Mouse (Mus musculus) megakaryocyte-erythroid progenitor cell, adult 5-6 weeks (primary cell): ENCODE measurements around the gene Tnr. TPM values are rescaled to one million over a fixed set of nuclear protein-coding genes. Genes with fewer than 3 reads are reported as not detected.

Experiments used
- ATAC-seq: replicated peaks from 2 replicates; pipeline ENCODE4 v1.8.0; 2016; ENCODE audit warnings: mild to moderate bottlenecking, inconsistent platforms; ENCODE audit not compliant: severe bottlenecking, poor library complexity, low FRiP score, low TSS enrichment
- total RNA-seq, 2 experiments: library from RNA; stranded (forward) in 1 of 2; stranded (reverse) in 1 of 2; fragments of 200-1000, 215-1000 nt in 1 of 2; fragments of >200 nt in 1 of 2; fragmentation: Nextera tagmentation in 1 of 2; gene quantifications; 2 replicates each; pipeline ENCODE4 v1.2.3; 2014 to 2017

The Tnr gene
- total RNA-seq (2014; fragmentation: Nextera tagmentation) = not detected in 2 replicates
- total RNA-seq (2017) = not detected in 2 replicates

- ATAC-seq = 0 out of 2 replicates have a peak, but pooled peaks have one; percentile 74
Observed at GRCm38 (mm10) chr1:159523578-159523977, at the start of gene Tnr. TSS of gene Tnr (plus strand) at chr1:159523769.

GRCm38 (mm10) chr1:159489853-159490435, 33.6 kb upstream of the Tnr start:
- ATAC-seq = no peak

- no peak for ATAC-seq
Observed at GRCm38 (mm10) chr1:159492536-159492935, 31.0 kb upstream of the Tnr start.

GRCm38 (mm10) chr1:159493720-159494499, 29.7 kb upstream of the Tnr start:
- no peak for ATAC-seq

- ATAC-seq = no peak
Observed at GRCm38 (mm10) chr1:159498236-159498635, 25.3 kb upstream of the Tnr start.

- no peak for ATAC-seq
Observed at GRCm38 (mm10) chr1:159499806-159500460, 23.6 kb upstream of the Tnr start.

- ATAC-seq = no peak
Observed at GRCm38 (mm10) chr1:159501911-159502310, 21.7 kb upstream of the Tnr start.

DNA sequence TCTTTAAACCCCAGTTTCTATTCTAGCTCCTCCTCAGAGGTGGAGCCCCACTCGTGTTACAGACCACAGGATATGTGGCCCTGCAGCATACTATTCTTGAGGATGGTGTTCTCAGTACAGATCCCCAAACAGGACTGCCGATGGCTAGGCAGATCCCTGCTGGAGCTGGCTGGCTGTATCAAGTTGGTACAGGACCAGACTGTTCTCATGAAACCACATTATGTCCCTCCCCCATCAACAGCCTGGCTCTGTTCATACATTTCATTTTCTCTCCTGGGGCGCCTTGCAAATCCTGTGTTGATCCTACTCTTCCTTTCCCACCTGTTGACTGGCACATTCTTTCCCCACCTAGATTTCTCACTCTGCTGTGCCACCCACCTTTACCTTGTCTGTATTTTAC, 12.9 kb upstream of the Tnr start:
- ATAC-seq = no peak

GRCm38 (mm10) chr1:159517647-159518046, 5.9 kb upstream of the Tnr start:
- no peak for ATAC-seq

- ATAC-seq = no peak
Observed at GRCm38 (mm10) chr1:159519206-159519605, 4.4 kb upstream of the Tnr start.

DNA sequence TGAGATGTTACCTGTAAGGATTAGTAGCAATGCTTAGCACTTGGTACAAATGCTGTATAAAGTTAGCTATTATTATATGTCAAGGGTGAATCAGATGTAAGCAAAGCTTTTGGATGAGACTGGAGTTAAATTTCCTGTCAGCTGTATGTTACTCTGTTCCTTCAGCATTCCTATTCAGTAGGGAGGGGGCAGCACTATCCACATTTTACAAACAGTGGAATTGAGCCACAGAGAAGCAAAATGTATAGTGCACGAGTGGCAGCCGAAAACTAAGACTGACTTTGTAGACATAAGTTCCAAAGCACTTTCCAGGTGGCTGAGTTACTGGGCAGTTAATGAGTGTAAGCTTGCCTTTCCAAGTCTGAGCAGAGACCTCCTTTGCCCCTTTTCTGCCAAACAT, 500 bp upstream of the Tnr start:
- no peak for ATAC-seq

GRCm38 (mm10) chr1:159524051-159524549, 531 bp downstream of the Tnr start:
- peak; percentile 90 for ATAC-seq

DNA sequence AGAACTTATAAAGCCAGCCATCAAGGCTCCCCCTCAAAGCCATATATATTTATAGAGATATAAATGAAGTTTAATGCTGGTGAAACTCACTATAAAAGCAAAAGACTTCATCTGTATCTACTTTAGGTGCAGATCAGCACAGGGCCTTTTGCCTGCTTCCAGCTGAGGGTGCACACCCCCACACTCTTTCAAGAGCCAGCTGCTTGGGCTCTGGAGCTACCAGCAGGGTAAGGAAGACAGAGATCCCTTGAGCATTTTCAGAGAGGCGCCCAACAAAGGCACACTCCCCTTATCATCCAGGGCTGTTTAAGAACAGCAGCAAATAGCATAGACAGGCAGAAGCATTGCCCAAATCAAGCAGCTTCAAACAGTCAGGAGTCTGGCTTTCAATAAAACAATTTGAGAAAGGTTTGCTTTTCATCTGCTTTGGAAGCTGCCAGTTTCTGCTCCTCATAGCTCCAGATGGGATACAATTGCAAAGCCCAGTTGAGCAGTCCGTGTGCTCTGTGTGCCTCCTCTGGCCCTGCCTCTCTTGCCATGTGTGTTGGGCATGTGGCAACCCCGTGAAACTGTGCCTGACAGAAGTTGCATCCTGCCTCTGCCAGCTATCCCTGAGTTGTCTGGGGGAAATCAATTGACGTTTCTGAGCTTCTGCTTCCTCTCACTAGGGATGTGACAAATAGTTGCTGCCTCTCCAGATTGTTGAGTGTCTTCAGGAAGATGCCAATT, 9.4 kb downstream of the Tnr start:
- ATAC-seq = no peak

- no peak for ATAC-seq
Observed at GRCm38 (mm10) chr1:159535582-159535981, 12.0 kb downstream of the Tnr start.

DNA sequence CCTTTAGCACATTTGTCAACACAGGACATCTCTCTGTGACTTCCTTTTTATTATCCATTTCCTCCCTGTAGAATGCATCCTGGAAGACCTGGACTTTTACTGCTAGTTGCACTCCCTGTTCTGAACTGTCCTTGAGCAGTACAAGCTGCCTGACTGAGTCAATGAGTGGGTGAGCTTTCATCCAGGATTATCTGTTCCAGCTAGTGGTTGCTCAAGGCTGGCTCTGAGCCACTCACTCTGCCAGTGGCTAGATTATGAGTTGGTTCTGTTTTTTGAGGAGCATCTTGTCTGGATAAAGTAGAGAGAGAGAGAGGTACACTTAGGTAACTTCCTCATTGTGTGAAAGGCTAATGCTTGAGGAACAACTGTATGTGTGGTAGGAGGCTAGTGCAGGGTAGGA, 14.0 kb downstream of the Tnr start:
- ATAC-seq = no peak

DNA sequence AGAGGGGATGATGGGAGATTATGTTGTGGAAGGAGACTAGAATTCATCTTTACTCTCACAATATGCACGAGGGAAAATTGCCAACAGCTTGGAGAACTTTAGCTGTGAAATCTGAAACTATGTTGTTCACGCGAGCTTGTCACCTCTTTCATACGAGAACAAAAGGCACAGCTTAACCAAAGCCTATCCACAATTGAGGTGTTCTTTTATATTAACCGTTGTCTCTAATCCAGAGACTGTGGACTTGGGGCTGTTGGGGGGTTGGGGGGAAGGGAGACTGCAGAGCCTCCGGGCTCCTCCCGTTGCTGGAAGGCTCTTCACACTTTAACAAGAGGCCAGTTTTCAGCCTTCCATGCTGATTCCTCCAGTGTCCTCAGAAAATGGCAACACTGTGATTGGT, 14.5 kb downstream of the Tnr start:
- ATAC-seq = no peak

GRCm38 (mm10) chr1:159545470-159546145, 22.0 kb downstream of the Tnr start:
- ATAC-seq = no peak

DNA sequence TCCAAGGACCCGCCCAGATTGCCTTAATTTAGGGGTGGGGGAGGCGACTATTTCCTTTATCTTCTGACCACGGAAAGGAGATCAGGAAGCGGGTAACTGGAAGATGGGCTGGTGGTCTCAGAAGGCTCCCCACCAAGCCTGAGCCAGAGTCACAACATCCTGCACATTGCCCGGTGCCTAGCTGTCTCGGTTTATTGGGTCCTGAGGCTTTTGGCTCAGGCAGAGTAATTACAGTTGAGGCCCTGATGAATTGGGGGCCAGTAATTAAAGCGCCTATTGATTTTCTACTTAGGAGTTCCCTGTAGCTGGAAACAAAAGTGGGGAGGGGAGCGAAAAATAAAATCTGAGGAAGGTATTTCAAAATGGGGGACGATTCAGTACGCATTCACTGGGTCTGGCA, 27.5 kb downstream of the Tnr start:
- ATAC-seq = no peak
